Mouse (Mus musculus) cerebellum, adult 2 months (tissue): ENCODE measurements around the gene Tcf7l2.

Source experiments
- CTCF ChIP-seq: fragments of 200-500 bp; IDR thresholded peaks from 2 replicates; pipeline ENCODE4 v1.5.1; 2011; ENCODE audit warnings: low read depth, mild to moderate bottlenecking, control low read depth, low read length, moderate library complexity, borderline replicate concordance; ENCODE audit not compliant: insufficient read depth
- POLR2A ChIP-seq: fragments of 200-500 bp; IDR thresholded peaks from 2 replicates; pipeline ENCODE4 v1.6.1; 2011; ENCODE audit warnings: low read length, control low read depth, borderline replicate concordance; ENCODE audit not compliant: insufficient read depth

- no peak for TF ChIP-seq POLR2A
- TF ChIP-seq CTCF = no peak
Observed at GRCm38 (mm10) chr19:55867255-55867654, 125.6 kb downstream of the Tcf7l2 start.
